Mouse (Mus musculus) cerebellum, adult 9-10 months (tissue): ENCODE data around the gene Vmn1r8.
"Not testable (repeated sequence)": the region's sequence is repeated elsewhere in the genome, so short reads cannot be mapped to it uniquely, and the experiment has no call there.

ENCODE experiments used
- DNase-seq: peaks from one replicate; pipeline ENCODE4 v3.0.0; 2022

Gene Vmn1r8

GRCm38 (mm10) chr6:57031984-57032383 lies at the start of gene Vmn1r8:
Vmn1r8 (plus strand) TSS chr6:57032284.
- no peak for DNase-seq

DNA sequence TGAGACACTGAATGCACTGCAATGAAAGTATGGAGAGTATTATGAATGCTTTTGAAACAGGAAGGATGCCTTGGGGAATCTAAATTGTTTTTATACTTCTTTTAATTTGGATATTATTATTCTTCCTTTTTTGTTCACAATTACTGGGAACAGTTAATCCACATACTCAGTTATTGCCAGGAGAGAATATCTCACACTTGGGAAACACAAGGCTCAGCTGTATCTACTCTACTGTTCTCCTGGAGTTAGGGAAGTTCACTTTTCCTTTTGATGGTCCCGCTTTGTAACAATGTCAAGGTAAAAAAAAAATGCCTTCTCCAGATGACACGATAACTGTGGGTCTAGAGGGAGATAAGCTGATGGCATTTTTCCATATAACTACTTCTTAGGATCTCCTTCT lies 35.1 kb upstream of the Vmn1r8 start, which contains the start of gene Vmn1r6:
Vmn1r6 (plus strand) TSS at position 301 of the 400 bp plus-strand sequence.
- no peak for DNase-seq

GRCm38 (mm10) chr6:57025224-57025623 lies 6.9 kb upstream of the Vmn1r8 start, which contains the start of gene Vmn1r7:
Vmn1r7 (minus strand) TSS chr6:57025324.
- not testable (repeated sequence) for DNase-seq

DNA sequence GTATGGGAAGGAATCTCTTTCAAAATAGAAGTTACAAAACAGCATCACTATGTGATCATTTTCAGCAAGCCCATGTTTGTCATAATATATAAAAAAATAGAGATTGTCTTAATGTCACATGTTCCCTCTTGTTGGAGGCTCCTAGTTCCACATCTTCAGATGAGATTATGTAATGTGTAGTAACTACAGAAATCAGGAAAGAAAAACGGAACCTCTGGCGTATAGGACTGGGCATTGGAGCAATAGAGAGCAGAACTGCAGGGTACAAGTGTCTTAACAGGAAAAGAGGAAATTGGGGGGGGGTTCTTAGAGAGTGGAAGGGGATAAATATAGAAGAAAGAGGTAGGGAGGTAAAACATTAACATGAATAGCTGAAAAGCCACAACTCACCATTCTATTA lies 2.6 kb downstream of the Vmn1r8 start:
- no peak for DNase-seq

DNA sequence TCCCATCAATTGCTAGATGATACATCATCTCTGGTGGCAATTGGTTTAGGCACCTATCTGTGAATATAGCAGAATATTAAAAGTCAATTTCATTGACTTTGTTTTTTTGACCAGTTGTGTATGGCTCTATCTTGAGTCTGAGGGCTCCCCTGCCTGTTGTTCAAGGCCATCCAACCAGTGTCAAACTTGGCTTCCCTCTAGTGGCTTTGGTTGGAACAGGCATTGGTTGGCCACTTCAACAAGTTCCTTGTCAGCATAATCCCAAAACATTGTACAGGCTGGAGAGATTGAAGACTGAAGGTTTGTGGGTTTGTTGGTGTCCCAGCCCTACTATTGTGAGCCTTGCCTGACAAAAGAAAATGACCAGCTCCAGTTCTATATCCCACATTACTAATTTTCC lies 31.6 kb downstream of the Vmn1r8 start:
- DNase-seq: no peak

- DNase-seq: no peak
Observed at GRCm38 (mm10) chr6:57066487-57066886, 34.4 kb downstream of the Vmn1r8 start, which contains the start of gene Vmn1r9. Vmn1r9 (plus strand) TSS chr6:57066787.
